Mouse (Mus musculus) kidney, postnatal 14 days (tissue): ENCODE results near the gene Trim2.

ENCODE experiments used
- DNase-seq: peaks from one replicate; pipeline ENCODE4 v3.0.0; 2022; ENCODE audit warnings: mixed read lengths

The Trim2 gene

DNA sequence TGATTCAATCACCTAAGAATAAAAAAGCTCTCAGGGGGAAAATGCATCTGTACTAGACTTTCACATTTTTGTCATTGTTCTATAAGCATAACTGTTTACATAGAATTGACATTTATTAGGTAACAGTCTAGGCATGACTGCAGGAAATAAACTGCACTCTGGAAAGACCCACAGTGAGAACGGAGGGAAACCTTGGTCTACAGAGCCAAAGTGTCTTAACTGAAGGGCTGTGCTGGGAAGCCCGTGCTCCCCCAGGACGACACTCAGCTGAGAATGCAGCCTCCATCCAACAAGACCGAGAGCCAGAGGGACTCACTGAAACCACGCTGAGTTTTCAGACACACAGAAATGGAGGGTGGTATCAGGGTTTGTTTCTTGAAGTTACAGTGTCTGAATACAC, 175.9 kb downstream of the Trim2 start:
- no peak for DNase-seq

DNA sequence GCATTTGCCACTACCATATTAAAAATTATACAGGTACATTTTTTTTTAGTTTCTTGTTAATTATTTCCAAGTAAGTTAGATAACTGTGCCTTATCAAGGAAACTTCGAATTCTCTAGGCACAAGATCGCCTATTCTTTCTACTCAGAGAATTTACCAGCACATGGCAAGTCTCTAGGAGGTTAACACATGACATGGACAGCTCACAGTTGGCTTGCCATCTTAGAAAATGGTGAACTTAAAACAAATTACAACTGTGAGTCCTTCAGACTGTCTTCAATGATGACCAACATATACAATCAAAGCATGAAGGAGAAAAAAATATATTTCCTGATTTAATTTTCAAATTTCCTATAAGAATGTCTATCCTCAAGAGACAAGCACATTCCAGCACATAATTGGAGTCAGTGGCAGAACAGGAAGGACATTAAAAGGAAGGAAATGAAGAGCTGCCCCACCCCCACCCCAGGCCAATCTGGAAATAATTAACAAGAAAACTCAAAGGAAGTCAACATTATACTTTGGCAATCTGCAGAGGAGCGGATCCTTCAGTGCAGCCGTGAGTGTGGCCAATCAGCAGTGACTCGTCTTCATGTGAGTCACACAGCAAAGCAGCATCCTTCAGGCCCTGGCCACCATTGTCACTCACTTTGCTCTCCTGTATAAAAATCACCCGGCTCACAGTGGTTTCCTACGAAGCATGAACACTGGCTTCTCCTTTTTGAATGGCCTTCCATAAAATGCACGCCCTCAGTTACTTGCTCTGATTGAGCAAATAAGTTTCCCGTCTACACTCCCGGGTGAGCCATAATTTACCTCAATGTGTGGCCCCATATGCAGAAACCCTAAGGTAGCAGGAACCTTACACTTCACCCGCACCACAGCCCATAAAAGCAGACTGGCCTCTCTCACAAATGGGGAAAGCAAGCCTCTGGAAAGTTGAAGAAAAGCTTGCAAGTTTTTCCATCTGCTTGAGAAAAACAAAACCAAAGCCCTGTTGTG, 177.5 kb downstream of the Trim2 start:
- peak; percentile 44 for DNase-seq

DNA sequence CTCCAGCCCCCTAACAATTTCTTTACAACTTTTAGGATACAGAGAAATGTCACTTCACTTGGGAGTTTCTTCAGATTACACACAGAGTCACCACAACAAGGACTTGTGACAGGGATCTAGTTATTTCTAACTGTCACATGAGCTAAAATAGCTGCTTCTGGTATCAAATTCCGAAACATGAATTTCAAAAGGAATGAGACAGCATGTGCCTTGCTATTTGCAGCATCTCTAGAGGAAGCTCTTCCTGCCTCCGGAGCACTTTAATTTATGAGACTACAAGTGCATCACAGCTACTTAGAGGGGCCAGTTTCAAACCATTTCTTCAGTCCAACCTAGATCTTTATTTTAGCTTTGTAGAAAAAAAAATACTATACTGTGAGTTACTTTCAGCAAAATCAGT, 179.2 kb downstream of the Trim2 start:
- DNase-seq: peak; percentile 21

DNA sequence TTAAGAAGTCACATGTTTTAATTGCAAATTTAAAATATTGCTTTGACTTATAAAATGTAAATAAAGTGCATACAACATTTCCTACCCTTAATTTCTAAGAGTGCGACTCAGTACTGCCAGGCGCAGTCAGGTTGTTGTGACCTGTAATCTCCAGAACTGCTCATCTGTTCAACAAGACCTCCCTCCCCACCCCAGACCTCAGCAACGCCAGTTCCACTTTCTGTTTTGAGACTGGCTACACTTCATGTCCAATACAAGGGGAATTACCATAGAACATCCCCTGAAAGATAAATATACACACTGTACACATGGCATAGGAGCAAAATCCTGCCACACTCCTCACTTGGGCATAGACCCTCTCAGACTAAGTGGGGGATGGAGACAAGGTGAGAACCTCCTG, 180.0 kb downstream of the Trim2 start:
- no peak for DNase-seq

DNA sequence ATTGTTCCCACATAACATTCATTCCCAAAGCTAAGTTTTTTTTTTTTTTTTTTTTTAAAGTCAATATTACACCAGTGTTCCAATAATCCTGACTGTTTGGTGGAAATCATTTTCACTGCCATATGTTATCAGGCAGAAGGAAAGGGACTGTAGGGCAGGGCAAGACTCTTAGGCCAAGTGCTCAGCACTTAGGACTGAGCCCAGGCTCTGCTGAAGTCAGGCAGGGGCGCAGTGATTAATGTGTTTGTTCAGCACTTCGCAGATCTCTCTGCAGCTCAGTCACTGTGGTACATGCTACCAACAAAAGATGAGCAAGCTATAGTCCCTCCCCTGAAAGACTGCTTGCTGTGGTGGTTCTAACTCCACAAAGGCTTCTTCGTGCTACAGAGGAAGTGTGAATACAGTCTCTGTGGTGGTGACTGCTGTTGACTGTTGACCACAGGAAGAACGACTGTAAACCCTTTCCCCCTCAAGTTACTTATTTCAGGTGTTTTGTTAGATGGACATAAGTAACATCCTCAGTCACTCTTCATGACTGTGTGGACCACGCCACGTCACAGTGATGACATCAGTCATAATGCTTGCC, 180.9 kb downstream of the Trim2 start:
- no peak for DNase-seq

- peak; percentile 23 for DNase-seq
Measured at GRCm38 (mm10) chr3:84123461-84123860, 183.2 kb downstream of the Trim2 start.

DNA sequence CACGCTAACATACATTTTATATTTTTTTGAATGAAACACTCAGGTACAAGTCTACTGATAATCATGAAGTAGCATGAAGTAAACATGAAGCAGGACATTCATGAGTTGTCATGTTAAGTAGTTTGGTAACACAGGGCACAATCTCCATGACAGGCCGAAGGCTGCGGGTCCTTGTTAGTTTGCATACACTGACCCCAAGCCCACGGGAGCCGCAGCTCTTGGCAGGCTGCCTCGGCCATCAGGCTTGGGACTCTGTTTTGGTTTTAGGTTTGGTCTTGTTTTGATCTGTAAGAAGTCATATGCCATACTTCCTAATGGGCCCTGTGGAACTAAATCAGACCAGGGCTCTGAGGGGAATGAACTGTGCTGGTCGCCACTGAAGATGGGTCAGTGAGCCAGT, 188.0 kb downstream of the Trim2 start:
- no peak for DNase-seq

DNA sequence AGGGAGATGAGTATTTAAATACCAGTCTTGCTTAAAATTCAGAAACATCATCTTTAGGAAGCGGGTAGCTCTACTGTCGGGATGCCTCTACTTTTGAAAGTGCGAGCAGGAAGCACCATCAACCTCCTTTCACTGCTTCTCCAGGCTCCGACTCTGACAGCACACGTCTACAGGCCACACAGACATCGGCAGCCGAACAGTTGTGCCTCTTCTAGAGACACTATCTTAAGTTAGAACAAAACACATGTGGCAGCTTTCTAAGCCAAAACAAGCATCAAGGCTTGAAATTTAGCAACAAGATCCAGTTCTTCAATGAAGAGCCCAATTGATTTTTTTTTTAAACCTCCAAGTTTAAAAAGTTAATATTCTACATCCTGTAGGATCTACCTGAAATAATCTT, 188.5 kb downstream of the Trim2 start:
- no peak for DNase-seq
